11 mouse cellular contexts compared by ENCODE assay signal in the genomic region with DNA sequence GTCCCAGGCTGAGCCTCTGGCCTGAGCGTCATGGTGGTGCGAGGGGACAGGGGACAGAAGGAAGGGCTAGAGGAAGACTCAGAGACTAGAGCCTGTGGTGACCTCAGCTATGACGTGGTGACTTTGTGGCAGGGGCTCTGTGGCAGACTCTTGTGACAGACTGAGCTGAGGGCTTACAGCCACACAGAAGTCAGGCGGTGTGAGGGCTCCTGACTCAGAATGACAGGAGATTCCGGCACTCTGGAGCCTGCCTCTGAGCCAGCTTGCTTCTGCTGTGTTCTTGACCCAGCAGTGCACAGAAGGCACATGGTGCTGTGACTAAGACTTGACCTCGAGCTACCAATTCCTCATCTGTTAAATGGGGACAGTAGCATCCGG. TPM values are rescaled to one million over a fixed set of nuclear protein-coding genes. Genes with fewer than 3 reads are reported as not detected.
DNase-seq lines count a peak whose midpoint lies in the region; ATAC-seq lines count a peak whose summit lies in the region.
"Had no signal": no experiment of that assay in that cellular context is flagged by ENCODE, and none has a peak within 500 bp of the region (broad histone marks: within the 10 kb centered on the region; RNA-seq: fewer than 3 reads in every experiment).

No protein-coding gene starts in this region.

- H3K27me3 ChIP-seq in heart, embryonic 15.5 days = no peaks in the 10 kb centered on the region
- no peaks in the 10 kb centered on the region for H3K27me3 ChIP-seq in liver, embryonic 12.5 days (replicated peaks)
- H3K27me3 ChIP-seq in limb, embryonic 10.5 days (ENCODE audit: low read depth, poor library complexity, severe bottlenecking) = no peaks in the 10 kb centered on the region
- H3K27me3 ChIP-seq: CH12.LX; stomach, embryonic 15.5 days had no signal

- no peaks in the 10 kb centered on the region for H3K9me3 ChIP-seq in heart, embryonic 15.5 days (replicated peaks)
- H3K9me3 ChIP-seq in liver, embryonic 12.5 days (replicated peaks) = no peaks in the 10 kb centered on the region
- no peaks in the 10 kb centered on the region for H3K9me3 ChIP-seq in limb, embryonic 10.5 days (replicated peaks)
- H3K9me3 ChIP-seq: stomach, embryonic 15.5 days had no signal

- no peaks in the 10 kb centered on the region for H3K36me3 ChIP-seq in heart, embryonic 15.5 days
- 0 out of 2 replicates have a peak, but pooled peaks cover 9% of the 10 kb centered on the region for H3K36me3 ChIP-seq in liver, embryonic 12.5 days
- no peaks in the 10 kb centered on the region for H3K36me3 ChIP-seq in limb, embryonic 10.5 days
- H3K36me3 ChIP-seq: stomach, embryonic 15.5 days had no signal

- WGBS in heart, embryonic 15.5 days = 66% methylated on average over 7 of the region's 7 CpGs
- 67% methylated on average over 7 of the region's 7 CpGs for WGBS in liver, embryonic 12.5 days (ENCODE audit: insufficient replicate concordance)
- 77% methylated on average over 7 of the region's 7 CpGs for WGBS in limb, embryonic 10.5 days

- no peak overlapping the region for H3K4me3 ChIP-seq in heart, embryonic 15.5 days
- H3K4me3 ChIP-seq in liver, embryonic 12.5 days = no peak overlapping the region
- H3K4me3 ChIP-seq in limb, embryonic 10.5 days = no peak overlapping the region
- H3K4me3 ChIP-seq: stomach, embryonic 15.5 days had no signal

- peak overlapping the region; percentile 19; the same call in 1 of the 2 replicates for H3K4me2 ChIP-seq in heart, embryonic 15.5 days
- H3K4me2 ChIP-seq in liver, embryonic 12.5 days = no peak overlapping the region
- H3K4me2 ChIP-seq: lung, embryonic 14.5 days; stomach, embryonic 15.5 days had no signal

- DNase-seq in heart, adult 9 months (ENCODE audit: low spot score in 2 of 2) = no peak
- DNase-seq in liver = no peak
- peak; percentile 20 for DNase-seq in NIH3T3 (ENCODE audit: low read depth)
- DNase-seq in limb, embryonic 10.5 days (ENCODE audit: low spot score) = no peak
- no peak for DNase-seq in frontal cortex, adult 2 months (ENCODE audit: extremely low spot score in 1 of 2, low spot score in 1 of 2)
- no peak for DNase-seq in right cerebral cortex, postnatal 4 days
- DNase-seq: lung, embryonic 14.5 days had no signal

- peaks cover 26% of the 10 kb centered on the region for H3K4me1 ChIP-seq in heart, embryonic 15.5 days (replicated peaks)
- H3K4me1 ChIP-seq in liver, embryonic 12.5 days = peaks cover 60% of the 10 kb centered on the region
- H3K4me1 ChIP-seq in limb, embryonic 10.5 days = peaks cover 66% of the 10 kb centered on the region

- 0 out of 2 replicates have a peak overlapping the region, but pooled peaks have one; percentile 8 for H3K9ac ChIP-seq in heart, embryonic 15.5 days
- peak overlapping the region; percentile 20; the same call in 1 of the 2 replicates for H3K9ac ChIP-seq in liver, embryonic 12.5 days
- H3K9ac ChIP-seq: lung, embryonic 14.5 days; stomach, embryonic 15.5 days had no signal

- H3K27ac ChIP-seq in heart, embryonic 15.5 days = peak overlapping the region; percentile 47; the same call in 1 of the 2 replicates
- no peak overlapping the region for H3K27ac ChIP-seq in liver, embryonic 12.5 days
- H3K27ac ChIP-seq in limb, embryonic 10.5 days = peak overlapping the region; percentile 70
- H3K27ac ChIP-seq: stomach, embryonic 15.5 days had no signal

- peak; percentile 32; the same call in 1 of the 2 replicates for ATAC-seq in heart, embryonic 15.5 days (replicated peaks; ENCODE audit: insufficient number of reproducible peaks, insufficient read depth, low FRiP score, low read depth)
- no peak for ATAC-seq in liver, embryonic 12.5 days

RNA-seq across cellular contexts. Expression of a gene that starts 32.9 kb away (rescaled TPM):
- 18.8 and 25.3 TPM in 2 replicates for polyA plus RNA-seq in heart, embryonic 15.5 days (2015; fragmentation: Nextera tagmentation; extraction: Ambion mirVana)
- 18.8 and 22.1 TPM in 2 replicates for polyA plus RNA-seq in liver, embryonic 12.5 days (2016; fragmentation: Nextera tagmentation; extraction: Ambion mirVana)
- 32.9 and 35.5 TPM in 2 replicates for polyA plus RNA-seq in limb, embryonic 10.5 days (2016; fragmentation: Nextera tagmentation; extraction: Ambion mirVana)
- 16.9 and 18.7 TPM in 2 replicates for polyA plus RNA-seq in frontal cortex, adult 2 months (2012; rRNA removed)

RNA-seq across cellular contexts. Expression of a gene that starts 47.9 kb away (rescaled TPM):
- 305 and 312 TPM in 2 replicates for polyA plus RNA-seq in heart, embryonic 15.5 days (2015; fragmentation: Nextera tagmentation; extraction: Ambion mirVana)
- 472 and 487 TPM in 2 replicates for polyA plus RNA-seq in liver, embryonic 12.5 days (2016; fragmentation: Nextera tagmentation; extraction: Ambion mirVana)
- polyA plus RNA-seq in limb, embryonic 10.5 days (2016; fragmentation: Nextera tagmentation; extraction: Ambion mirVana) = 502 and 576 TPM in 2 replicates
- polyA plus RNA-seq in frontal cortex, adult 2 months (2012; rRNA removed) = 771 and 790 TPM in 2 replicates

RNA-seq across cellular contexts. Expression of a gene that starts 47.9 kb away (rescaled TPM):
- polyA plus RNA-seq in heart, embryonic 15.5 days (2015; fragmentation: Nextera tagmentation; extraction: Ambion mirVana) = 1.1 and 1.4 TPM in 2 replicates
- polyA plus RNA-seq in liver, embryonic 12.5 days (2016; fragmentation: Nextera tagmentation; extraction: Ambion mirVana) = 2.0 and 2.1 TPM in 2 replicates
- polyA plus RNA-seq in limb, embryonic 10.5 days (2016; fragmentation: Nextera tagmentation; extraction: Ambion mirVana) = 1.9 and 2.3 TPM in 2 replicates
- polyA plus RNA-seq in frontal cortex, adult 2 months (2012; rRNA removed) = 21.2 and 22.9 TPM in 2 replicates
